Mouse (Mus musculus) cortical plate, adult 2 months (tissue): ENCODE data around the gene Acaa1a. TPM values are rescaled to one million over a fixed set of nuclear protein-coding genes. Genes with fewer than 3 reads are reported as not detected.
"Not testable (repeated sequence)": the region's sequence is repeated elsewhere in the genome, so short reads cannot be mapped to it uniquely, and the experiment has no call there.

Experiments
- H3K27ac ChIP-seq: fragments of 200-500 bp; 2 replicates; pipeline ENCODE4 v1.5.1; 2012; ENCODE audit warnings: low read length, control low read depth, inconsistent platforms; ENCODE audit not compliant: insufficient read depth
- H3K4me1 ChIP-seq: fragments of 200-500 bp; 2 replicates; pipeline ENCODE4 v1.6.1; 2011; ENCODE audit warnings: low read length; ENCODE audit not compliant: control insufficient read depth, insufficient read depth
- H3K4me3 ChIP-seq: fragments of 200-500 bp; 2 replicates; pipeline ENCODE4 v1.5.1; 2011; ENCODE audit warnings: mild to moderate bottlenecking, low read length, control low read depth; ENCODE audit not compliant: insufficient read depth
- CTCF ChIP-seq: fragments of 200-500 bp; IDR thresholded peaks from 2 replicates; pipeline ENCODE4 v1.5.1; 2011; ENCODE audit warnings: mild to moderate bottlenecking, control low read depth, low read length; ENCODE audit not compliant: insufficient read depth; ENCODE audit errors: extremely low read depth
- POLR2A ChIP-seq: fragments of 200-500 bp; IDR thresholded peaks from 2 replicates; pipeline ENCODE4 v1.6.1; 2011; ENCODE audit warnings: mild to moderate bottlenecking, low read length, control low read depth; ENCODE audit not compliant: insufficient read depth; ENCODE audit errors: extremely low read depth
- polyA plus RNA-seq: library from polyadenylated mRNA; depleted of rRNA; stranded (reverse); fragments of >200 nt; gene quantifications from 2 replicates; pipeline ENCODE4 v1.2.3, GENCODE M21; 2012

Gene Acaa1a
- polyA plus RNA-seq, 1 experiment: 141 TPM

GRCm38 (mm10) chr9:119353926-119354325 is 14.4 kb downstream of the Acaa1a start:
- Histone ChIP-seq H3K4me1 (no peaks in the 10 kb centered on the region), H3K4me3 (no peak overlapping the region), H3K27ac (no peak overlapping the region)
- TF ChIP-seq POLR2A: no peak
- TF ChIP-seq CTCF: no peak

GRCm38 (mm10) chr9:119355943-119356342 is 16.5 kb downstream of the Acaa1a start:
- H3K27ac ChIP-seq: no peak overlapping the region
- no peak overlapping the region for H3K4me3 ChIP-seq
- H3K4me1 ChIP-seq: no peaks in the 10 kb centered on the region
- no peak for TF ChIP-seq POLR2A
- TF ChIP-seq CTCF: no peak

- Histone ChIP-seq H3K4me3 (peak within 1 kb of the TSS; percentile 31), H3K27ac (no peak within 1 kb of the TSS), H3K4me1 (no peaks in the 10 kb centered on the region)
- TF ChIP-seq CTCF (peak; percentile 67), POLR2A (0 out of 2 replicates have a peak, but pooled peaks have one; percentile 48)
Measured at GRCm38 (mm10) chr9:119357331-119358057, 18.0 kb downstream of the Acaa1a start, which contains the start of gene Xylb. Xylb (plus strand) TSS chr9:119357381.

GRCm38 (mm10) chr9:119358058-119358429 is 18.6 kb downstream of the Acaa1a start:
- Histone ChIP-seq H3K4me1 (no peaks in the 10 kb centered on the region), H3K4me3 (peak overlapping the region; percentile 31; the same call in 1 of the 2 replicates), H3K27ac (no peak overlapping the region)
- TF ChIP-seq CTCF: no peak
- TF ChIP-seq POLR2A: no peak

- Histone ChIP-seq H3K4me3 (no peak overlapping the region), H3K4me1 (no peaks in the 10 kb centered on the region)
Measured at GRCm38 (mm10) chr9:119361416-119361815, 21.9 kb downstream of the Acaa1a start.

GRCm38 (mm10) chr9:119363229-119363628 is 23.8 kb downstream of the Acaa1a start:
- no peak for TF ChIP-seq CTCF
- no peak for TF ChIP-seq POLR2A
- no peaks in the 10 kb centered on the region for H3K4me1 ChIP-seq

More at GRCm38 (mm10) chr9:119361416-119361815, 21.9 kb downstream of the Acaa1a start:
- no peak overlapping the region for H3K27ac ChIP-seq
- TF ChIP-seq CTCF: no peak
- TF ChIP-seq POLR2A: no peak

GRCm38 (mm10) chr9:119365284-119365683 is 25.8 kb downstream of the Acaa1a start, which contains the start of gene Slc22a14:
Slc22a14 (minus strand) TSS chr9:119365553.
- Histone ChIP-seq H3K4me1 (no peaks in the 10 kb centered on the region), H3K4me3 (no peak within 1 kb of the TSS), H3K27ac (no peak within 1 kb of the TSS)
- TF ChIP-seq CTCF (no peak), POLR2A (no peak)

More at GRCm38 (mm10) chr9:119363229-119363628, 23.8 kb downstream of the Acaa1a start:
- Histone ChIP-seq H3K27ac (no peak overlapping the region), H3K4me3 (no peak overlapping the region)

- Histone ChIP-seq H3K4me3 (no peak overlapping the region), H3K27ac (no peak overlapping the region), H3K4me1 (no peaks in the 10 kb centered on the region)
- TF ChIP-seq CTCF (no peak), POLR2A (no peak)
Measured at GRCm38 (mm10) chr9:119368367-119368766, 28.9 kb downstream of the Acaa1a start.

- H3K4me3 ChIP-seq, H3K27ac ChIP-seq, H3K4me1 ChIP-seq: not testable (repeated sequence)
Measured at GRCm38 (mm10) chr9:119370770-119371169, 31.3 kb downstream of the Acaa1a start.

GRCm38 (mm10) chr9:119371251-119371650 is 31.8 kb downstream of the Acaa1a start:
- H3K4me3 ChIP-seq: no peak overlapping the region
- H3K27ac ChIP-seq: no peak overlapping the region
- TF ChIP-seq POLR2A (no peak), CTCF (no peak)
- H3K4me1 ChIP-seq: no peaks in the 10 kb centered on the region
